Mouse (Mus musculus): ENCODE data around the gene Rab9.

DNA sequence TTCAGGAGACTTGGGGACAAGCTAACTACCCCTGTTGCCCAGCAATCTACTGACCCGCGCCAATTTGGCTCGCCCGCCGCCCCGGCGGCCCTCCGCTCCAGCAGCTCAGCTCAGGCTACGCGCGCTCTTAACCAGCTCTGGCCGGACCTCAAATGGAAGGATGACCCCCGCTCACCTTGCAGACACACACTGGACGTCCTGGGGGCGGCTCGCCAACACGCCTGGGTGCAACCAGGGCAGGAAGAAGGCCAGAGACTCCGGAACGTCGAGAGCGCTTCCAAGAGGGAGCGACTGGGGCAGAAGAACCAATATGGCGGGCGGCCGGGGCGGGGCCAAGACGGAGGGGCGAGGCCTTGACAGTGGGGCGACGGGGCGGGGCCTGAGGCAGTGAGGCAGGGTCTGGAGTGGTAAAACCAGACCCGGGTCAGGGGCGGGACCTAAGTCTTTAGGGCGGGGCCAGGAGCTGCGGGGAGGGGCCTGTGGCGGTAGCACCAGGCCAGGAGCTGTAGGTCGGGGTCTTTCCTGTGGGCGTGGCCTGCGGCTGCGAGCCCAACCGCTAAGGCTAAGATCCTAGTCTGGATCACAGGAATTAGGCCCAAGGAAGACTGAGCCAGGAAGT, at the start of gene Rab9:
- TF ChIP-seq POLR2AphosphoS5 (IDR thresholded peaks at IDR 0.05; ENCODE audit: insufficient replicate concordance, low read depth, low read length) (no peak), GATA1 (IDR thresholded peaks at IDR 0.05; ENCODE audit: borderline replicate concordance, low read length) (no peak)
